Comparison of ENCODE assay signal across 8 mouse cellular contexts in the genomic region with DNA sequence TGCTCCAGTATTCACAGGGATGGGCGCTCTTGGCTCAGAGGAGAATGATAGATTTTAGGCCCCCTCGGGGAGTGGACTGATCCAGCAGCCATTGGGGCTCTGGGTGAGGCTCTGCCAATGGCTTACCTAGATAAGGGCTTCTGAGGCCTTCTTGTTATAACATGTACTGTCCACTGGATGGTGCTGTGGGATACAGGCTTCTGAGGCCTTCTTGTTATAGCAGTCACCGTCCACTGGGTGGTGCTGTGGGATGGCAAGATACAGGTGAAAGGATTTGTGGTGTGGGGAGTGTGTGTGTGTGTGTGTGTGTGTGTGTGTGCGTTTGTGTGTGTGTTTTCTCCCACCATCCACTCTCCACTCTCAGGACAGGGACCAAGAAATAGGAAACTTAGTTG.
DNase-seq lines count a peak whose midpoint lies in the region; ATAC-seq and TF ChIP-seq lines count a peak whose summit lies in the region.

No protein-coding gene starts in this region.

- no peaks in the 10 kb centered on the region for H3K27me3 ChIP-seq in G1E (ENCODE audit: insufficient read depth, low read length)
- no peaks in the 10 kb centered on the region for H3K27me3 ChIP-seq in forebrain, embryonic 14.5 days (replicated peaks; ENCODE audit: control insufficient read depth, insufficient read depth, low read length)

- H3K9ac ChIP-seq in forebrain, embryonic 14.5 days (ENCODE audit: low read length) = no peak overlapping the region

- H3K36me3 ChIP-seq in G1E (replicated peaks) = no peaks in the 10 kb centered on the region
- H3K36me3 ChIP-seq in forebrain, embryonic 14.5 days (ENCODE audit: control insufficient read depth, insufficient read depth, low read length) = no peaks in the 10 kb centered on the region

- peak; percentile 82 for DNase-seq in G1E (ENCODE audit: low spot score)
- peak; percentile 92 for DNase-seq in c-Kit-positive CD71-positive TER-119-positive erythroid progenitor cells, embryonic 14.5 days (ENCODE audit: low spot score)
- peak; percentile 95 for DNase-seq in forebrain, embryonic 14.5 days (ENCODE audit: low spot score)
- peak; percentile 87 for DNase-seq in heart, postnatal 4 days
- DNase-seq in layer of hippocampus, adult 8-10 months (ENCODE audit: low spot score in 2 of 2) = peak; percentile 83 to 88
- DNase-seq in lung, postnatal 10 days = peak; percentile 89
- DNase-seq in retina, adult 2 months (ENCODE audit: low read depth, low spot score) = peak; percentile 91
- DNase-seq in thymus, postnatal 4 days = peak; percentile 86

- 3% methylated on average over 4 of the region's 4 CpGs for WGBS in forebrain, embryonic 14.5 days

- H3K27ac ChIP-seq in forebrain, embryonic 14.5 days (ENCODE audit: low read depth, low read length) = peak overlapping the region; percentile 40; the same call in 1 of the 2 replicates

- peak; percentile 58 for ATAC-seq in G1E (ENCODE audit: extremely low read depth, insufficient number of reproducible peaks, low FRiP score, poor library complexity, severe bottlenecking)
- ATAC-seq in forebrain, embryonic 14.5 days = peak; percentile 57

- peak; percentile 100 for TF ChIP-seq CTCF in G1E (IDR thresholded peaks at IDR 0.05; ENCODE audit: low read depth, low read length)

- H3K4me3 ChIP-seq in G1E (ENCODE audit: low read depth, low read length) = no peak overlapping the region
- no peak overlapping the region for H3K4me3 ChIP-seq in forebrain, embryonic 14.5 days (ENCODE audit: low read depth, low read length)

- peaks cover 39% of the 10 kb centered on the region for H3K4me1 ChIP-seq in G1E (ENCODE audit: insufficient read depth, low read depth, low read length)
- peaks cover 15% of the 10 kb centered on the region for H3K4me1 ChIP-seq in forebrain, embryonic 14.5 days (ENCODE audit: control insufficient read depth, insufficient read depth, low read length)

- H3K9me3 ChIP-seq in G1E (replicated peaks) = no peaks in the 10 kb centered on the region
- H3K9me3 ChIP-seq in forebrain, embryonic 14.5 days (replicated peaks; ENCODE audit: control insufficient read depth, low read length) = no peaks in the 10 kb centered on the region

- no peak overlapping the region for H3K4me2 ChIP-seq in forebrain, embryonic 14.5 days (ENCODE audit: low read length)
